Mouse (Mus musculus) spleen, adult 18-20 months (tissue): ENCODE data around the gene Hnrnpul1.
"Not testable (repeated sequence)": the region's sequence is repeated elsewhere in the genome, so short reads cannot be mapped to it uniquely, and the experiment has no call there.

Source experiments
- DNase-seq, 2 experiments: peaks; one replicate each; pipeline ENCODE4 v3.0.0; 2022; ENCODE audit warnings: mixed read lengths in 2 of 2

Hnrnpul1 gene

GRCm38 (mm10) chr7:25780021-25780420 is 25.5 kb upstream of the Hnrnpul1 start:
- DNase-seq: no peak

GRCm38 (mm10) chr7:25768229-25768628 is 13.7 kb upstream of the Hnrnpul1 start:
- no peak for DNase-seq

GRCm38 (mm10) chr7:25766108-25766507 is 11.6 kb upstream of the Hnrnpul1 start:
- no peak for DNase-seq

GRCm38 (mm10) chr7:25764221-25764620 is 9.7 kb upstream of the Hnrnpul1 start:
- no peak for DNase-seq

- no peak for DNase-seq
These were observed 9.1 kb upstream of the Hnrnpul1 start for GRCm38 (mm10) chr7:25763678-25764077.

- no peak for DNase-seq
These were observed 6.8 kb upstream of the Hnrnpul1 start for GRCm38 (mm10) chr7:25761354-25761753.

GRCm38 (mm10) chr7:25756011-25756410 is 1.5 kb upstream of the Hnrnpul1 start:
- DNase-seq: peak; percentile 89 to 91

- DNase-seq: peak; percentile 30 to 46
These were observed 894 bp upstream of the Hnrnpul1 start for GRCm38 (mm10) chr7:25755468-25755833.

GRCm38 (mm10) chr7:25754439-25754737 is 169 bp downstream of the Hnrnpul1 start:
- no peak for DNase-seq

- no peak for DNase-seq
These were observed 716 bp downstream of the Hnrnpul1 start for GRCm38 (mm10) chr7:25753643-25754438.

GRCm38 (mm10) chr7:25753076-25753475 is 1.5 kb downstream of the Hnrnpul1 start:
- DNase-seq: no peak

GRCm38 (mm10) chr7:25746844-25747243 is 7.7 kb downstream of the Hnrnpul1 start:
- no peak for DNase-seq

GRCm38 (mm10) chr7:25738277-25738676 is 16.3 kb downstream of the Hnrnpul1 start:
- DNase-seq: no peak

- no peak for DNase-seq
These were observed 17.6 kb downstream of the Hnrnpul1 start for GRCm38 (mm10) chr7:25736920-25737319.

GRCm38 (mm10) chr7:25734991-25735390 is 19.6 kb downstream of the Hnrnpul1 start:
- DNase-seq: no peak

GRCm38 (mm10) chr7:25731294-25732055 is 23.1 kb downstream of the Hnrnpul1 start:
- no peak for DNase-seq

- no peak for DNase-seq
These were observed 24.7 kb downstream of the Hnrnpul1 start for GRCm38 (mm10) chr7:25729862-25730261.

GRCm38 (mm10) chr7:25729396-25729795 is 25.2 kb downstream of the Hnrnpul1 start:
- DNase-seq: no peak

GRCm38 (mm10) chr7:25727800-25728199 is 26.8 kb downstream of the Hnrnpul1 start:
- no peak for DNase-seq

GRCm38 (mm10) chr7:25725886-25726285 is 28.7 kb downstream of the Hnrnpul1 start:
- DNase-seq: no peak

GRCm38 (mm10) chr7:25721776-25722175 is 32.8 kb downstream of the Hnrnpul1 start:
- not testable (repeated sequence) for DNase-seq

- no peak for DNase-seq
These were observed 33.8 kb downstream of the Hnrnpul1 start for GRCm38 (mm10) chr7:25720760-25721159.

- DNase-seq: peak; percentile 49 to 74
These were observed 34.6 kb downstream of the Hnrnpul1 start for GRCm38 (mm10) chr7:25719761-25720610.
